Mouse (Mus musculus): ENCODE results near the gene Olfr462.

Gene Olfr462

GRCm38 (mm10) chr11:87847884-87848283, 44.2 kb downstream of the Olfr462 start:
- no peak for DNase-seq (ENCODE audit: low spot score)

DNA sequence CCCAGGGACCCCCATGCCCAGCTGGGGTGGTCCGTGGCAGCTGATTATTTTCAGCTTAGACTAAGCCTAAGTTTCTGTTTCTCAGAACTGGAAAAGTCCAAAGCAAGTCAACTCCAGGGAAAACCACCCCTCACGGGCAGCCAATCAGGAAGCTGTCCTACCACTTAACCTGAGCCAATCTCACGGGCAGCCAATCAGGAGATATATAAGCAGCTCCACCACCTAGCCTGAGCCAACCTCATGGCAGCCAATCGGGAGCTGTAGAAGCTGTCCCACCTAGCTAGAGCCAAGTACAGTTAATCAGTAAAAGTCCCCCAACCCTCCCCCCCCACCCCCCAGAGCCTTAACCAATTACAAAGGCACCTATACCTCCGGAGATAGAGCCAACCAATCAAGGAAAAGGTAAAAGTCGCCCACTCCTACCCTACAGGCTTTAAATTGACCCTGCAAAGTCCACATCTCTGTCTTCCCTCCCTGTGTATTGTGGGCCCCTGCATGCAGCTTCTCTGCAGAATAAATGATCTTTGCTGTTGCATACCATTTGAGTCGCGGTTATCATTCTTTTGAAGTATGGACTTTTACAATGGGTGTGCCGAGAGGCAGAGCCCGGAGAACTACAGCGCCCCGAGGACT, 45.0 kb downstream of the Olfr462 start:
- no peak for DNase-seq (ENCODE audit: low spot score)

- DNase-seq (ENCODE audit: low spot score) = no peak
Observed at GRCm38 (mm10) chr11:87841436-87841835, 50.6 kb downstream of the Olfr462 start.

- no peak for DNase-seq (ENCODE audit: low spot score)
Observed at GRCm38 (mm10) chr11:87840676-87841075, 51.4 kb downstream of the Olfr462 start.

Measured in ovary, postnatal 10 days (tissue).